Mouse (Mus musculus) inflammation-experienced regulatory T-cells, adult 6 months (primary cell): ENCODE results near the gene Cd84. TPM values are rescaled to one million over a fixed set of nuclear protein-coding genes. Genes with fewer than 3 reads are reported as not detected.

Experiments used
- ATAC-seq: one replicate; pipeline ENCODE4 v1.8.0; 2017
- polyA plus RNA-seq, 3 experiments: library from polyadenylated mRNA; unstranded; fragments of 100-300 nt; shearing (Covaris generic); gene quantifications; one replicate each; pipeline ENCODE4 v1.2.1; 2017

Gene Cd84
- polyA plus RNA-seq, 3 experiments from 2014 or later: 219 to 268 (median 234) TPM

- ATAC-seq: peak; percentile 23
Observed at GRCm38 (mm10) chr1:171917305-171918039, 78.0 kb downstream of the Cd84 start, which contains the start of gene Slamf6. Slamf6 (plus strand) TSS chr1:171917515.

- no peak for ATAC-seq
Observed at GRCm38 (mm10) chr1:171918136-171918920, 78.8 kb downstream of the Cd84 start.

GRCm38 (mm10) chr1:171919193-171919592, 79.7 kb downstream of the Cd84 start:
- ATAC-seq: no peak

- no peak for ATAC-seq
Observed at GRCm38 (mm10) chr1:171919901-171920510, 80.5 kb downstream of the Cd84 start.

GRCm38 (mm10) chr1:171920989-171921621, 81.6 kb downstream of the Cd84 start:
- peak; percentile 53 for ATAC-seq

GRCm38 (mm10) chr1:171921641-171922040, 82.1 kb downstream of the Cd84 start:
- peak; percentile 8 for ATAC-seq

- no peak for ATAC-seq
Observed at GRCm38 (mm10) chr1:171922844-171923243, 83.3 kb downstream of the Cd84 start.

- no peak for ATAC-seq
Observed at GRCm38 (mm10) chr1:171924900-171925299, 85.4 kb downstream of the Cd84 start.

GRCm38 (mm10) chr1:171933851-171934250, 94.4 kb downstream of the Cd84 start:
- ATAC-seq: no peak

GRCm38 (mm10) chr1:171938952-171939948, 99.8 kb downstream of the Cd84 start:
- peak; percentile 72 for ATAC-seq

Other genes with a start within 250 kb of the Cd84 start
- gene Ly9, start 232.3 kb upstream of the Cd84 start, polyA plus RNA-seq: 10 to 100 TPM; 58.2 to 92.2 (median 79.1) TPM
- 10 to 100 TPM in 2 of 3 experiments, 1 to 10 TPM in 1; 8.5 to 62.5 (median 12.3) TPM for gene Slamf7, start 186.7 kb upstream of the Cd84 start, polyA plus RNA-seq
- gene Cd48, start 157.7 kb upstream of the Cd84 start, polyA plus RNA-seq: 1,000 to 10,000 TPM in 1 of 3 experiments, 100 to 1,000 TPM in 2; 432 to 1,060 (median 516) TPM
- 10 to 100 TPM; 66.4 to 89.8 (median 82.8) TPM for gene Slamf1, start 72.6 kb upstream of the Cd84 start, polyA plus RNA-seq
- 1 to 10 TPM; 1.4 to 2.7 (median 2.5) TPM for gene Gm10521, start 56.0 kb downstream of the Cd84 start, polyA plus RNA-seq
- 100 to 1,000 TPM; 306 to 408 (median 373) TPM for gene Slamf6, start 77.8 kb downstream of the Cd84 start, polyA plus RNA-seq
- under 1 TPM; 0.57 to 0.66 (median 0.64) TPM for gene Vangl2, start 188.7 kb downstream of the Cd84 start, polyA plus RNA-seq
- gene Nhlh1, start 217.9 kb downstream of the Cd84 start, polyA plus RNA-seq: not detected
- gene Copa, start 242.8 kb downstream of the Cd84 start, polyA plus RNA-seq: 100 to 1,000 TPM in 1 of 3 experiments, 10 to 100 TPM in 2; 94.5 to 111 (median 98.0) TPM
- 100 to 1,000 TPM in 2 of 3 experiments, 10 to 100 TPM in 1; 97.1 to 147 (median 109) TPM for gene Ncstn, start 243.1 kb downstream of the Cd84 start, polyA plus RNA-seq